Mouse (Mus musculus) brain, embryonic 14.5 days (tissue): ENCODE data around the gene Tuba1b.

Experiments used
- CTCF ChIP-seq: fragments of 200-500 bp; IDR thresholded peaks from 2 replicates; pipeline ENCODE4 v1.5.1; 2012; ENCODE audit warnings: inconsistent platforms, mild to moderate bottlenecking, moderate library complexity, borderline replicate concordance; ENCODE audit not compliant: insufficient read depth, insufficient read length; ENCODE audit errors: extremely low read depth
- POLR2A ChIP-seq: fragments of 200-500 bp; IDR thresholded peaks from 2 replicates; pipeline ENCODE4 v1.6.1; 2012; ENCODE audit warnings: mild to moderate bottlenecking, inconsistent platforms, borderline replicate concordance; ENCODE audit not compliant: poor library complexity, insufficient read depth, insufficient read length, severe bottlenecking; ENCODE audit errors: extremely low read depth

- TF ChIP-seq CTCF (no peak), POLR2A (no peak)
Observed at GRCm38 (mm10) chr15:98927566-98927965, 6.8 kb downstream of the Tuba1b start.
